Mouse (Mus musculus) lung, adult 2 months (tissue): ENCODE measurements around the gene Duxf3.
"Not testable (repeated sequence)": the region's sequence is repeated elsewhere in the genome, so short reads cannot be mapped to it uniquely, and the experiment has no call there.

Experiments
- CTCF ChIP-seq: fragments of 200-500 bp; IDR thresholded peaks from 2 replicates; pipeline ENCODE4 v1.5.1; 2011; ENCODE audit warnings: mild to moderate bottlenecking, low read length, control low read depth; ENCODE audit not compliant: insufficient read depth
- POLR2A ChIP-seq: fragments of 200-500 bp; IDR thresholded peaks from 2 replicates; pipeline ENCODE4 v1.6.1; 2011; ENCODE audit warnings: low read depth, mild to moderate bottlenecking, control low read depth, low read length, borderline replicate concordance; ENCODE audit errors: extremely low read depth

GRCm38 (mm10) chr10:58233740-58234121, 1.3 kb upstream of the Duxf3 start:
- TF ChIP-seq CTCF, POLR2A: not testable (repeated sequence)
